Mouse (Mus musculus): ENCODE results near the gene Cds2.

- TF ChIP-seq POLR2A (IDR thresholded peaks at IDR 0.05; ENCODE audit: insufficient read depth, low read depth, low read length) (no peak), CTCF (IDR thresholded peaks at IDR 0.05; ENCODE audit: insufficient read depth, low read depth, low read length) (no peak)
Measured at GRCm38 (mm10) chr2:132280518-132281120, 17.7 kb downstream of the Cds2 start.

Data from olfactory bulb, adult 2 months (tissue).